Mouse (Mus musculus) embryonic fibroblast, embryonic 13.5 days (primary cell): ENCODE data around the gene Hist1h3a. TPM values are rescaled to one million over a fixed set of nuclear protein-coding genes. Genes with fewer than 3 reads are reported as not detected.
A peak's percentile ranks its signal among the peaks of the same experiment; 100 is the strongest.

Experiments
- H3K27ac ChIP-seq: 2 replicates; pipeline ENCODE4 v1.5.1; 2012; ENCODE audit warnings: low read length, control low read depth, inconsistent platforms; ENCODE audit not compliant: insufficient read depth
- H3K4me1 ChIP-seq: 2 replicates; pipeline ENCODE4 v1.6.1; 2011; ENCODE audit warnings: low read length; ENCODE audit not compliant: control insufficient read depth, insufficient read depth
- H3K4me3 ChIP-seq: 2 replicates; pipeline ENCODE4 v1.5.1; 2011; ENCODE audit warnings: mild to moderate bottlenecking, control low read depth, low read length; ENCODE audit not compliant: insufficient read depth
- CTCF ChIP-seq: IDR thresholded peaks from 2 replicates; pipeline ENCODE4 v1.5.1; 2011; ENCODE audit warnings: mild to moderate bottlenecking, control low read depth, low read length, moderate library complexity, borderline replicate concordance; ENCODE audit not compliant: insufficient read depth
- POLR2A ChIP-seq: IDR thresholded peaks from 2 replicates; pipeline ENCODE4 v1.6.1; 2011; ENCODE audit warnings: low read depth, mild to moderate bottlenecking, control low read depth, low read length, moderate library complexity
- polyA plus RNA-seq: library from polyadenylated mRNA; stranded (reverse); fragments of >200 nt; gene quantifications from 2 replicates; pipeline ENCODE4 v1.2.4, GENCODE M21; 2011; ENCODE audit warnings: low read depth; ENCODE audit not compliant: missing spikeins, insufficient read length

Gene Hist1h3a
- polyA plus RNA-seq, 1 experiment: 5.5 TPM

DNA sequence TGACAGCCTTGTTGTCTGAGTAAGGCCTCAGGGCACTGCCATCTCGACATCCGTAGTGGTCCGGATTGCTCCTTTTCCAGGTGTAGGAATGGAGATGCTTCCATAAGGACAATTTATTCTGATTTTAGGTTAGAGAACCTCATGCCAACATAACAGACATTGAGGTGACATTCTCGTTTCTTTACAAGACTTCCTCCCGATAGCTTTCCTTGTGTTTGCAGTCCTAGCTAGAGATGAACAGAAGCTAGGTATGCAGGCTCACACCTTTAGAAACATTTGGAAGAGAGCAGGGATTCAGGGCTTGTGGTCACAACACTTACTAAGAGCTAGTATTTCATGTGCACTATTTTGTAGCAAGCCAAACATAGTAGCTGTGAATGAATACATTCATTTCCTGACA is 19.0 kb downstream of the Hist1h3a start:
- Histone ChIP-seq H3K4me1 (peaks cover 6% of the 10 kb centered on the region; the same call in 1 of the 2 replicates), H3K4me3 (no peak overlapping the region), H3K27ac (no peak overlapping the region)
- TF ChIP-seq POLR2A: no peak
- TF ChIP-seq CTCF: no peak

GRCm38 (mm10) chr13:23742007-23742406 is 20.2 kb downstream of the Hist1h3a start:
- H3K27ac ChIP-seq: no peak overlapping the region
- H3K4me1 ChIP-seq: peaks cover 6% of the 10 kb centered on the region; the same call in 1 of the 2 replicates
- no peak overlapping the region for H3K4me3 ChIP-seq
- TF ChIP-seq POLR2A (no peak), CTCF (no peak)

GRCm38 (mm10) chr13:23740910-23741309 is 21.3 kb downstream of the Hist1h3a start:
- Histone ChIP-seq H3K4me3 (no peak overlapping the region), H3K27ac (no peak overlapping the region), H3K4me1 (peaks cover 6% of the 10 kb centered on the region; the same call in 1 of the 2 replicates)
- TF ChIP-seq POLR2A (no peak), CTCF (no peak)

DNA sequence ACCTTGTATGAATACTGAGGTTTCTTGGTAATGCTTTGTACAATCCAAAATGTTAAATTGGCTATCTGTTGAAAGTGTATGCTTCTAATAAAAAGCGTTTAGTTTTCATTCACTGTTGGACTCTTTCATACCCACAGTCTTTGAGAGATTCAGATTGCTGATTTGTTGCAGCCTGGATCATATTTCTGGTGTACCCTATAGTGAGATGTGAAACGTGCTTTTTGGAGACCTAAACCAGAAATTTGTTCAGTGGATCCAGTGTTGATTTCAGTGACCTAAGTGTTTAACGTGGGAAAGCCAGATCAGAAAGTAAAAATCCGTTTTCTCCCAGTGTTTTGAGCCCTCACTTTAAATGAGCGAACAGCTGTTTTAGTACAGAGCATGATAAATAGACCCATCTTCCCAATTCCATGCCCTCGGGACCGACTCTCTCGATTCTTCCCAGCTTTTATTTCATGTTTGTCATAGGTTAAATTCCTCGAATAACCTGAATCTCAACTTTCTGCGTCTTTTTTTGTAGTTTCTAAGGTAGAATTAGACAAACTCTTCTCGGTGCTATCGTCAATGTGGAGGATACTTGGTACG is 21.8 kb downstream of the Hist1h3a start:
- H3K27ac ChIP-seq: peak overlapping the region; percentile 96
- H3K4me1 ChIP-seq: peaks cover 6% of the 10 kb centered on the region
- peak overlapping the region; percentile 83 for H3K4me3 ChIP-seq
- no peak for TF ChIP-seq CTCF
- peak; percentile 45; the same call in 1 of the 2 replicates for TF ChIP-seq POLR2A

DNA sequence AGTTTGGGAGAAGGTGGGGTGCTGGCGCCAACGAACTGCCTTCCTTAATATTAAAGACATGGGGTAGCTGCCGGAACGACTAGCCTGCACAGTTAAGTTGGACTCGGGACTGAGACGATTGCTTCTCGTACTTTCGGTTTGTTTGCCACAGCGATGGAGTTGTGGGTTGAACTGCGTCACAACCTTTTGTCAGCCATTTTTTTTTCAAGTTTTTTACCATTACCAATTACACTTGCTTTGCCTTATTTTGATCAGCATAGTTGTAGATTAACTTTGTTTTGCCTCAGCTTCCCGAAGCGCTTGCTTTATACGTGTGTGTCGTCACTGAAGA is 22.3 kb downstream of the Hist1h3a start:
- no peak for TF ChIP-seq CTCF
- TF ChIP-seq POLR2A: peak; percentile 67
- H3K4me3 ChIP-seq: peak overlapping the region; percentile 83
- peak overlapping the region; percentile 96 for H3K27ac ChIP-seq
- peaks cover 6% of the 10 kb centered on the region for H3K4me1 ChIP-seq

DNA sequence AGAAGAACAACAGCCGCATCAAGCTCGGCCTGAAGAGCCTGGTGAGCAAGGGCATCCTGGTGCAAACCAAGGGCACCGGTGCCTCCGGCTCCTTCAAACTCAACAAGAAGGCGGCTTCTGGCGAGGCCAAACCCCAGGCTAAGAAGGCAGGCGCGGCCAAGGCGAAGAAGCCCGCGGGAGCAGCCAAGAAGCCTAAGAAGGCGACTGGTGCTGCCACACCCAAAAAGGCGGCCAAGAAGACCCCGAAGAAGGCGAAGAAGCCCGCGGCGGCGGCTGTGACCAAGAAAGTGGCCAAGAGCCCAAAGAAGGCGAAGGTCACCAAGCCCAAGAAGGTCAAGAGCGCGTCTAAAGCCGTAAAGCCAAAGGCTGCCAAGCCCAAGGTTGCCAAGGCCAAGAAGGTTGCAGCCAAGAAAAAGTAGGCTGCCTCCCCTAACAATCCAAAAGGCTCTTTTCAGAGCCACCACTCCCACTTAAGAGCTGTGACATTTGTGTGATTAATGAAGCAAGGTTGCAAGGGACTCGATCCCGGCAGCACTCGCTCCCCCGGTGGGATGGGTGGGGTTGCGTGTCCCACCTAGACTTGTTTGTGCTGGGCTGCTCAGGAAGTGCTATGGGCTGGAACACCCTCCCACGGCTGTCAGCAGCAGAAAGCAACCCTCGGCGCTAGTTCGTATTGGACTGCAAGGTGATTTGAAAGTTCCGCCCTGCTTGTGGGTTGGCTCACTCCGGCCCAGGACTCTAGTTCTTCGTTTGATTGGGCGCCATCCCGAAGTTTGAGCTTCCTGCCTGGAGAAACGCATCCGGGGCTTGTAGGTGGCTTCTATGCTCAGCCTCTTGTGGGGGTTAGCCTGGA is 22.9 kb downstream of the Hist1h3a start:
- TF ChIP-seq CTCF: no peak
- peak; percentile 84 for TF ChIP-seq POLR2A
- H3K4me1 ChIP-seq: peaks cover 6% of the 10 kb centered on the region
- H3K4me3 ChIP-seq: peak overlapping the region; percentile 83
- peak overlapping the region; percentile 96 for H3K27ac ChIP-seq

DNA sequence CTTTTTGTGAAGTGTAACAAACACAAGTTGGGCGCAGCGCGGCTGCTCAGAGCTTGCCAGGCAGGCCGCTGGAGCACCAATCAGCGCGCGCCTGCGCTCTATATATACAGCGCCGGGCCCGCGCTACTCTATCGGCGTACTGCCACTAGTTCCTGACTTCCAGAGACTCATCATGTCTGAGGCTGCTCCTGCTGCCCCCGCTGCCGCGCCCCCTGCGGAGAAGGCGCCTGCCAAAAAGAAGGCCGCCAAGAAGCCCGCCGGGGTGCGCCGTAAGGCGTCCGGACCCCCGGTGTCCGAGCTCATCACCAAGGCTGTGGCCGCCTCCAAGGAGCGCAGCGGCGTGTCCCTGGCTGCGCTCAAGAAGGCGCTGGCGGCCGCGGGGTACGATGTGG is 23.5 kb downstream of the Hist1h3a start, which contains the start of gene Hist1h1c:
Gene Hist1h1c, plus strand, starts transcription at position 132 of the 392 bp plus-strand sequence.
- H3K27ac ChIP-seq: peak within 1 kb of the TSS; percentile 96
- TF ChIP-seq CTCF: no peak
- peak; percentile 99 for TF ChIP-seq POLR2A
- peak within 1 kb of the TSS; percentile 83 for H3K4me3 ChIP-seq
- peaks cover 4% of the 10 kb centered on the region; the same call in 1 of the 2 replicates for H3K4me1 ChIP-seq

DNA sequence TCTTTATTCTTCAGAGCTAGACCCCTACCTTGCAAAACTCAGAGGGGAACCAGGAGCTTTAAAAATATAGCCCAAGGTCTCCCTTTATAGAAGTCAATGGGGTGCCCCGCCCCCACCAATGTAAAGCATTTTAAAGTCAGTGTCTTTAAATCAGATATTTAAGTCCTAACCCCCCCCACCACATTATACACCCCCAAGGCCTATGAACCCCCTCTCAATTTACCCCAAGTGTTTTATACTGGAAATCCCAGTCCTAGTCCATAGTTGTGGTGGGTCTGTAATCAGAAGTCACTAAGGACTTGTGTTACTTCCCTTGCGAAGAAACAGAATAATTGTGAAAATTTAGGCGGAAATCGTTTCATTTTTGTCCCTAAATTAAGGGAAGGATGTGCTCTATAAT is 24.1 kb downstream of the Hist1h3a start:
- H3K27ac ChIP-seq: peak overlapping the region; percentile 96
- peaks cover under 1% of the 10 kb centered on the region; the same call in 1 of the 2 replicates for H3K4me1 ChIP-seq
- TF ChIP-seq POLR2A (no peak), CTCF (no peak)
- no peak overlapping the region for H3K4me3 ChIP-seq

- H3K27ac ChIP-seq: no peak overlapping the region
- TF ChIP-seq POLR2A: no peak
- no peak for TF ChIP-seq CTCF
These were observed 25.1 kb downstream of the Hist1h3a start for GRCm38 (mm10) chr13:23737091-23737490.

DNA sequence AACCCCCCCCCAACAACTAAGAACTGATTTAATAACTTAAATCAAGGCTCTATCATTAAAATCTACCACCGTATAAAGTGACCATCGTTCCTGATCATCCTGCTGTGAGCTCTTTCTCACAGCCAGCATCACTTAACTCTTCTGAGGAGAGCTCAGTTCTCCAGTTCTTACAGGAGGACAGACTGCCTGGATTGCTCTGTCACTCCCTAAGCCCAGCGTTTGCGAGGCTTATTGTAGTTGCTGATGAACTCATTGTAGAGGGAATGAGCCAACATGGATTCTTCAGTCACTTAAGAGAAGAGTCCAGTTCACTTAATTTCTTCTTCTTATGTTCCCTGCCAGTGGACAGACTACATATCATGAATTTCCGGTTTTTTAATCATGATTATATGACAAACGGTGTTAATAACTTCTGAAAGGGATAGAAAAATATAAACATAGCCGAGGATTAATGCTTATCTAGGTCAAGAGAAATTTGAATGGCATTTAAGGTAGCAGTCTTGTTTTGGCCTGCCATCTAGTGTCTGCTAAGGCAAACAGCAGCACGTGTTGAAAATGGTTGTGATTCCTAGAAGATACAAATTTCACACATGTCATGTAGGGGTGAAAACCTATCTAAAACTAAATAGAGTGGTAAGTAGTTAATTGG is 29.9 kb downstream of the Hist1h3a start:
- no peak for TF ChIP-seq CTCF
- TF ChIP-seq POLR2A: no peak
- Histone ChIP-seq H3K4me1 (no peaks in the 10 kb centered on the region; the same call in 1 of the 2 replicates), H3K4me3 (no peak overlapping the region), H3K27ac (no peak overlapping the region)

More at GRCm38 (mm10) chr13:23737091-23737490, 25.1 kb downstream of the Hist1h3a start:
- Histone ChIP-seq H3K4me3 (no peak overlapping the region), H3K4me1 (no peaks in the 10 kb centered on the region; the same call in 1 of the 2 replicates)
